Mouse (Mus musculus): ENCODE measurements around the gene Zfp706.
"Not testable (repeated sequence)": the region's sequence is repeated elsewhere in the genome, so short reads cannot be mapped to it uniquely, and the experiment has no call there.

Gene Zfp706

DNA sequence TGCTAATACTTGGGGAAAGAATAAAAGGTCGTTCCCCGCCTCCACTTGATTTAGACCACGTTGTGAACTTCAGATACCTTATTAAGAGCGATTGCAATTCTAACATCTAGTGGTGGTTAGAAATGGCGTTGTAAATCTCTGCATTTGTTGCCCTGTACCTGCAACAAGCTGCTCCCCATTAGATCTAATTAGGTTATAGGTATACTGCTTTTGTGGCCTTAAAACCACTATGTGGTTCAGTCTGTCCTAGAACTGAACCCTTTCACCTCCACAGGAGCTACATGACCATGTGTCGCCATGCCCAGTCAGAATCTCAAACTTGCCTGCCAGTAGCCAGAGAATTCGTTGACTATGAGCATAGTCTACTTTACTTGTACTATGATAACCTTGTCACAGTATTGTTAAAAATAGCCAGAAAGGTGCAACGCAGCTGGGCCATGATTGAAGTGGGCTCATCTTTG is 416 bp upstream of the Zfp706 start:
- DNase-seq = no peak

DNA sequence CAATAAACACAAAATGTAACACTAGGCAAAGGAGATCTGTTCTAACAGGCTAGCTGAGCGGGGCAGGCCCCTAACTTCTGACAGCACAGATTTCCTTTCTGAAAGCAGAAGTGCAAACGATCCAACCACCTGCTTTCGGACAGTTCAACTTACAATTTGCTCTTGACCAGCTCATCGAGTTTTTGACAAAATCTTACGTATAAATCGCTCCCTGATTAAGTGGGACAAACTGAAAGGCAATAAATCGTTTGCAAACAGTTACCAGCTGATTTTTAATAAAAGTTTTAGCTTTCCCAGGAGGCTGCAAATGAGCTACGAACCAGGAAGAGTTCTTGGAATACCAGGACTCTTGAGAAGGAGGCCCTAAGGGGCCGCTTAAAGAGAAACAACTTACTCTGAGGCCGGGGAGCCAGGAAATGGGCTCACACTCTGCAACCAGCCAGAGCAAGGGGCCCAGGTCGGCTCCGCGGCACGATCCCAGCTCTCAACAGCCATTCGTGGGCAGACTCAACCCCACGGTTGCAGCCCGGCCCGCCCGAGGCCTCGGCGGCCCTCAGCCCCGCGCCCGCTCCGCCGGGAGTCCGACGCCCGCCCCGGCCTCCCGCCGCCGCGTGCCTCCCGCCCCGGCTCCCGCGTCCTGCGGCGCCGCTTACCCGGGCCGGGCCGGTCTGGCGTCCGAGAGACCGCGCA is 953 bp downstream of the Zfp706 start:
- DNase-seq = peak; percentile 71 to 74

GRCm38 (mm10) chr15:37005793-37006474 is 1.6 kb downstream of the Zfp706 start:
- no peak for DNase-seq

DNA sequence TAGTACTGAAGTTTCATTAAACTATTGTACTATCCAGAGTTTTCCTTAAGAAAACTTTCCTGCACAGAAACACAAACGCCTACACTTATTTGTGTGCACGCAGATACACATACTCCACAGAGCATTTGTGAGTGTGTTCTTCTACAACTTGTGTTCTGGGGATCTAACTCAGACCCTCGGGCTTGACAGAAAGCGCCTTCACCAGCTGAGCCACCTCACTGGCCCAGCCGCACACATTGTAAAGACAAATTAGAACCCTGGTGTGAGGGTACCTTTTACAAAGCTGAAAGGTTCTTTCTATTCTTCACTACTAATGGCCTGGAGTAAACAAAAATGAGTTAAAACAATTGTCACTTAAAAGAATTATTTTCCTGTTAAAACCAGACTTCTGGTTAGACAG is 2.7 kb downstream of the Zfp706 start:
- no peak for DNase-seq

DNA sequence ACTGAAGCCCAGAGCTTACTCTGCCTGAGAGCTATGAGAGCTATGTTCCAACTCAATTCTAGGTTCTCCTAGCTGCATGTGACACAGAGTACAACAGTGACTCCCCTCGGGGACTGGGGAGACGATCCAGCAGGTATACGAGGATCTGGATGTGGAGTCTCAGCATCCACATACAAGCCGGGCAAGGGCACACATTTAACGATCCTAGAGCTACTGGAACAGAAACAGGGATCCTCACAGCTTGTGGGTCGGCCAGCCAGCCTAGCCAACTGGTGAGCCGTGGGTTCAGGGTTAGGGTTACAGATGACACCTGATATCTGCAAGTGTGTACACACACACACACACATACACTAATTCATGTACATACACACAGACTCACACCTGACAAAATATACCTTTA is 5.3 kb downstream of the Zfp706 start:
- no peak for DNase-seq

- not testable (repeated sequence) for DNase-seq
Measured at GRCm38 (mm10) chr15:36999602-37000001, 8.0 kb downstream of the Zfp706 start.

DNA sequence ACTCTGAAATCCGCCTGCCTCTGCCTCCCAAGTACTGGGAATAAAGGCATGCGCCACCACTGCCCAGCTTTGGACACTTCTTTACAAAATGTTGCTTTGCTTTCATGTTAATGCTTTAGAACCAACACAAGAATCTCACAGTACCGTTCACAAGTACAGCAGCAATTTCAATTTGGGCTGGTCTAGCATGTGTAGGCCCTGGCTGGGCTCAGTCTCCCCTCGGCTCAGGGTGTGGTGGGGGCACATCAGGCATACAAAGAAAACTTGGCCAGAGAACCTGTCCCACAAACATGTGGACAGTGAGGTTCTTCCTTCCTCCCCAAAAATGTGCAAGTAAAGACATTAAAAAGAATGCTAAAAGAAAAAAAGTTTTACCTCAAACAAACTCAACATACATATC is 12.4 kb downstream of the Zfp706 start:
- no peak for DNase-seq

- no peak for DNase-seq
Measured at GRCm38 (mm10) chr15:36994665-36995064, 12.9 kb downstream of the Zfp706 start.

- DNase-seq = no peak
Measured at GRCm38 (mm10) chr15:36993435-36994178, 14.0 kb downstream of the Zfp706 start.

DNA sequence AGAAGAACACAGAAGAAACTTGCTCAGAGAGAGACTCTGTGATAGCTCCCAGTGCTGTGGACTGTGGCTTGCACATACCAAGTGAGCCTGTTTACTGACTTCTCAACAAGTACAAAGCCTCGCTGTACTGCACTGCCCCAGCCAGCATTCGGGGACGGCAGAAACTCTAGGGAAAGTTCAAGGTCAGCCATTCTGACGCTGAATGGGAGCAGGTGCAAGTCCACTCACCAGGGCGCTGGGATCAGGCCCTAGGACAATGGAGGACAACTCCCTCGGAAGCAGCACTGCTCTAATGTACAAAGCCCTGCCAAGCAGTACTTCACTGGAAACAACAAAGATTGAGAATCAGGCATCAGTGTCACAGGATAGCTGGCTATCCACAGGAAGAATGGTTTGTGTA is 16.2 kb downstream of the Zfp706 start:
- DNase-seq = no peak

GRCm38 (mm10) chr15:36989922-36990321 is 17.7 kb downstream of the Zfp706 start:
- no peak for DNase-seq

DNA sequence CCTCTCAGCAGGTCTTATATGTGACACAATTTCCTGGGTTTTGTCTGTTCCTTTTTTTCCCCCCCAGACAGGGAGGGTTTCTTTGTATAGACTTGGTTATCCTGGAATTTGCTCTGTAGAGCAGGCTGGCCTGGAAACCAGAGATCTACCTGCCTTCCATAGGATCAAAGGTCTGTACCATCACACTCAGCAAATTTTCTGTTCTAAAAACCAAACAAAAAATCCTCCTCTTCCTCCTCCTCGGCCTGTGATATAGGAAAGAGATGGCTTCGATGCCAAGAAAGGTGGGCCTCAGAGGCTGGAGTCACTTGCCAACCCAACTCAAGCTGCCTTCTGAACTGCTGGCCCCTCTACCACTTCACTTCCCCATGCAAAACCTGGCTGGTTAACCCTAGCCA is 18.9 kb downstream of the Zfp706 start:
- DNase-seq = no peak

DNA sequence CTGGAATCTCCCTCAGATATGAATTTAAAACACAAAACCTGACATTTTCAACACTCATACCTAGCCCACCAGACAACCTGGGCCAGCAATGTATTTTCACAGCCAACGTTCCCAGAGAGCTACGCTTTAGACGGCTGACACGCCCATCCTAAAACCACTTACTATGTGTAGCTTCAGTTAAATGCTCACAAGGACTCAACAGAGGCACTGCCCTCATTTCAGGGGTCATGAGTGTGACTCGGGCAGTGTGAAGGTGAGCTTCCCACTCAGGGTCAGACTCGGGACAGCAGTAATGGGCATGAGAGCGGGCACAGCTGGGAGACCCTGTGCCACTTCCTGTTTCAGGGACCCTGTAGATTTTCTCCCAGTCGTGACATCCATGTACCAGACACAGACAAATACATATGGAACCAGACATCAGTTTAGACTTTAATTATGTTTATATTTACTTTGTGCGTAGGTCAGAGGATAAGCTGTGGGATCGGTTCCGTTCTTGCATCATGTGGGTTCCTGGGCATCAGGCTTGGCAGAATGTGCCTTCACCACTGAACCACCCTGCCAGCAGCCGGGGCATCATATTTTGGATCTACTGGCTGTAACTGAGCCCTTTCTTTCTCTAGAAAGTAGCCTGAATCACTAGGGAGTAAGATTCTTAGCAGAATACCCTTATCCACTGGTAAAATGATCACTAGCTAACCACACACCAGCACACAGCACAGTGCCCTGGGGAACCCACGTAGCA is 19.4 kb downstream of the Zfp706 start:
- DNase-seq = peak; percentile 20 to 24

GRCm38 (mm10) chr15:36987211-36987877 is 20.2 kb downstream of the Zfp706 start:
- DNase-seq = peak; percentile 50

- DNase-seq = no peak
Measured at GRCm38 (mm10) chr15:36985567-36985925, 22.0 kb downstream of the Zfp706 start.

DNA sequence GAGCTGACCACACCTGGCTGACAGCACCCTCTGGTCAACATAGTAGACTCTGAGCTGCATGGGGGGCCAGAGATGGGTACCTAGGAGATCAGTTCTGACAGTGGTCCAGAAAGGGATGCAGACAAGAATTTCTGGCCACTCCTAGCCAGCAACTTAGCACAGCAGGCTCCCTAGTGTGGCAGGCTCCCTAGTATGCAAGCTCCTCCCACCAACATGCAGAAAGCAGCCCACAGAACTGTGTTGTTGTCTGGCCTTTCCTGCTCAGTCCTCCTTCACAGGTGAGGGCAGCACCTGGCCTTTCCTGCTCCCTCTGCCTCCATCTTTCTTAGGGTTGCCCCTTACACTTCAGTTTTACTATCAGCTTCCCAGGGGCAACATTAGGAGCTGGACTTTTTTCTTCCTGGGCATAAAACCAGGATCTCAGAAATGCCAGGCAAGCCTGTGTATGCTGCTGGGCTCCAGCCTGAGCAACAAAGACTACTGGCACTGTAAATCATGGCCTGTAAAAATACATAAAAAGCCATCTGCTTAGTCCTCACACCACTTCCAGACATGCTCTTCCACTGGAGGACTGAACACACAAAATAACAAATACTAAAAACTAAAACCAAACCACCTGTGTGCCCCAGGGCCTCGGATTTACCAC is 22.5 kb downstream of the Zfp706 start:
- DNase-seq = no peak

GRCm38 (mm10) chr15:36983455-36983854 is 24.1 kb downstream of the Zfp706 start:
- DNase-seq = no peak

DNA sequence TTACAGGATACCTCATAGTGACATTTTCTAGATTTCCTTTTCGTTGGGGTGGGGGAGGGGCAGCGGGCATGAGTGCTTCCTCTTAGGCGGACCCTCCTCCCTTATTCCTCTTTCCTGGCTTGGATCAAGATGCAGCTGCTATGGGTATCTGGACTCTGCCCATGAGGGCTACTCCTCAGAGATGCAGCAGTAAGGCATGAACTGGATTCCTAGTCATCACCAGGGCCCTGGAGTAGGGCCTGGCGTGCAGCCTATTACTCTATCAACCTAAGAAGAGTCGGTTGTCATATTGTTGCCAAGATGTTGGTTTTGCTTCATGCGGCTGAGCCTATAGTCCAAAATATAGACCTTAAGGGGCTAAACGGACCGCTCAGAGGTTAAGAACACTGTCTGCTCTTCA is 27.3 kb downstream of the Zfp706 start:
- no peak for DNase-seq

DNA sequence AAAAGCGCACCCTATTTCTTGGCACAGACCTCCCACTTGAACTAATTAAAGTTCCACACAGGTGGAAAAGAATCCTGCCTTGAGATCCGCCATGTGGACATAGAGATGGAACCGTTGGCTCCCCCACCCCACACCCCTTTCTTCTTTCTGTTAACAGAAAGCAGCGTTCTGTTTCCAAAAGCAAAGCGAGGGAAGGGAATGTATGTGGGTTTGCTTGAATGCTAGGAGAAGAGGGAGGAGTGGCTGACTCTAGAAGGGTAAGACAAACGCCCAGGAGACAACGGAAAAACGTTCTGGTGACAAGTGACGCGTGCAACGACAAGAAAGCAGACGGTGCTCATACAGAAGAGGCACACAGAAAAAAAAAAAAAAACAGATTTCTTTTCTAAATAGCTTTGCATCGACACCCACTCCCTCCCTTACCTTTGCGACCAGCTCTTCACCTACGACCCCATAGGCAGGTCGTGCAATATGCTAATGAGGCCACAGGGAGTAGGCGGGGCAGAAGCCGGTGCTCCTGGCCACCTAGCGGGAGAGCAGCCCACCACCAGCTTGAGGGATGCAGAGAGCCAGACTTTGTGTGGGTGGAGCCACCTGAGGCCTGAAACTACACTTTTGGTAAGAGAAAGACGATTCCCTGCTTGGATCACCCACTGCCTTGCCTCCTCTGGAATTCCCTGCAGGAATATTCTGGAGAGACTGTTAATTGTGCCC is 27.9 kb downstream of the Zfp706 start:
- peak; percentile 72 to 75 for DNase-seq

GRCm38 (mm10) chr15:36979159-36979487 is 28.4 kb downstream of the Zfp706 start:
- DNase-seq = peak in 1 of 2 experiments; percentile 10

GRCm38 (mm10) chr15:36977823-36978222 is 29.8 kb downstream of the Zfp706 start:
- no peak for DNase-seq

DNA sequence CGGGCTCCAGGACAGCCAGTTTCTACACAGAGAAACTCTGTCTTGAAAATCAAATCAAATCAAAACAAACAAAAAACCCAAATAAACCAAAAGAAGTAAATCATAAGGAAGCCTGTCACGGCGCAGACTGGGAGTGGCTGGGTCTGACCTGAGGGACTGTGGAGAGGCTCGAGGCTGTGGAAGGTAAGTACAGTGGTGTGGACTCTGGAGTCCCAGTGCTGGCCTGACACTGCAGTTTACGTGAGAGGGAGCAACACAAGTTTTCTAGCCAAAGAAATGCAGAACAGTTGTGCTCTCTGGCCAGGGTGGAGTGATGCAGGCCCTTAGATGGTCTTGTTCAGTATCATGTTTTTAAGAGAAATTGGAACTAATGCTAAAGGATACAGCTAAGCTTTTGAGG is 31.9 kb downstream of the Zfp706 start:
- DNase-seq = no peak
